Mouse (Mus musculus) testis, adult 2 months (tissue): Measurements from ENCODE around the gene Diaph3.

Experiments
- CTCF ChIP-seq: fragments of 200-500 bp; IDR thresholded peaks from 2 replicates; pipeline ENCODE4 v1.5.1; 2012; ENCODE audit warnings: low read depth, mild to moderate bottlenecking, inconsistent platforms, low read length, moderate library complexity; ENCODE audit not compliant: control insufficient read depth, insufficient read depth, insufficient replicate concordance
- POLR2A ChIP-seq: fragments of 200-500 bp; IDR thresholded peaks from 2 replicates; pipeline ENCODE4 v1.6.1; 2012; ENCODE audit warnings: low read depth, mild to moderate bottlenecking, inconsistent platforms, low read length, moderate library complexity; ENCODE audit not compliant: control insufficient read depth

- TF ChIP-seq POLR2A (no peak), CTCF (no peak)
Observed at GRCm38 (mm10) chr14:86729617-86730098, 411.4 kb downstream of the Diaph3 start.
